ENCODE assay signal across 32 mouse cellular contexts in the genomic region with DNA sequence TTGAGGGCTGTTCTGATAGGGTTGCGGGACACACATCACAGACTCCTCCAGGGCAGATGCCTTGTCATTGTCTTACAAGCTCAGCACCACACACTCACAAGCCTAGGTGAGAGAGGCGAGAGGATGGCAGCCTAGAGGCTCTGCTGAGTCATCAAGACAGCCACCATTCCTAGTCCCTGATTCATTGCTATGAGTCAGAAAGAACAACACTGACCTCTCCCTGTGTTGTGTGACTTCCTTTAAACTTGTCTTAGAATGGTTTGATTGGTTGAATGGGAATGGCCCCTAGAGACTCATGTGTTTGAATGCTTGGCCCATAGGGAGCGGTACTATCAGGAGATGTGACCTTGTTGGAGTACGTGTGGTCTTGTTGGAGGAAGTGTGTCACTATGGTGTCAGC. TPM values are rescaled to one million over a fixed set of nuclear protein-coding genes. Genes with fewer than 3 reads are reported as not detected.
DNase-seq lines count a peak whose midpoint lies in the region; ATAC-seq and TF ChIP-seq lines count a peak whose summit lies in the region.
"Had no signal": no experiment of that assay in that cellular context is flagged by ENCODE, and none has a peak within 500 bp of the region (broad histone marks: within the 10 kb centered on the region; RNA-seq: fewer than 3 reads in every experiment).

No protein-coding gene starts in this region.

- no peaks in the 10 kb centered on the region for H3K9me3 ChIP-seq in CH12.LX (replicated peaks; ENCODE audit: low read length)
- H3K9me3 ChIP-seq in stomach, postnatal 0 days (ENCODE audit: control insufficient read depth, low read length) = no peaks in the 10 kb centered on the region
- H3K9me3 ChIP-seq in limb, embryonic 10.5 days (replicated peaks) = no peaks in the 10 kb centered on the region
- H3K9me3 ChIP-seq: forebrain, embryonic 10.5 days; heart, embryonic 12.5 days; kidney, embryonic 15.5 days; limb, embryonic 15.5 days; liver, embryonic 13.5 days; midbrain, embryonic 12.5 days; neural tube, embryonic 12.5 days had no signal

- H3K27me3 ChIP-seq in CH12.LX (replicated peaks) (no peaks in the 10 kb centered on the region), Patski (no peaks in the 10 kb centered on the region)
- no peaks in the 10 kb centered on the region for H3K27me3 ChIP-seq in stomach, postnatal 0 days (ENCODE audit: control insufficient read depth, insufficient read depth, low read length)
- no peaks in the 10 kb centered on the region for H3K27me3 ChIP-seq in limb, embryonic 10.5 days (ENCODE audit: low read depth, poor library complexity, severe bottlenecking)
- H3K27me3 ChIP-seq: heart, embryonic 12.5 days; kidney, embryonic 15.5 days; limb, embryonic 15.5 days; liver, embryonic 13.5 days; megakaryocyte, embryonic 14.5 days; midbrain, embryonic 12.5 days; neural tube, embryonic 12.5 days had no signal

- TF ChIP-seq EP300 in CH12.LX (IDR thresholded peaks at IDR 0.05; ENCODE audit: low read length) = no peak
- TF ChIP-seq EP300 in stomach, postnatal 0 days (optimal IDR thresholded peaks at IDR 0.05) = no peak

- WGBS in stomach, postnatal 0 days = 74% methylated on average over 4 of the region's 4 CpGs
- 83% methylated on average over 4 of the region's 4 CpGs for WGBS in limb, embryonic 10.5 days

- TF ChIP-seq POLR2A in CH12.LX (IDR thresholded peaks at IDR 0.05; ENCODE audit: low read depth, low read length) = no peak

- CTCF ChIA-PET in Patski (lab: Charles Lee) = interaction anchor here (1.6 kb wide), 1 partner anchor 10 kb away, joined by 7 read pairs; no protein-coding TSS in a partner anchor

- no peaks in the 10 kb centered on the region for H3K79me2 ChIP-seq in CH12.LX (replicated peaks; ENCODE audit: control insufficient read depth, extremely low read depth, insufficient read depth, poor library complexity, severe bottlenecking)

- H3K27ac ChIP-seq in CH12.LX (ENCODE audit: insufficient read depth, low read depth) = no peak overlapping the region
- H3K27ac ChIP-seq in stomach, postnatal 0 days (replicated peaks) = no peak overlapping the region
- no peak overlapping the region for H3K27ac ChIP-seq in limb, embryonic 10.5 days
- H3K27ac ChIP-seq: forebrain, embryonic 10.5 days; gastrocnemius, adult 2 months; hindbrain, embryonic 14.5 days; kidney, embryonic 15.5 days; limb, embryonic 15.5 days; liver, embryonic 13.5 days; midbrain, embryonic 12.5 days; neural tube, embryonic 12.5 days had no signal

- no peak overlapping the region for H3K4me3 ChIP-seq in CH12.LX (replicated peaks in 1 of 3; ENCODE audit: low read depth in 2 of 3, low read length in 2 of 3, poor library complexity in 1 of 3)
- H3K4me3 ChIP-seq in stomach, postnatal 0 days (ENCODE audit: low read depth, low read length) = no peak overlapping the region
- no peak overlapping the region for H3K4me3 ChIP-seq in limb, embryonic 10.5 days
- H3K4me3 ChIP-seq: forebrain, embryonic 10.5 days; gastrocnemius, adult 2 months; heart, embryonic 12.5 days; kidney, embryonic 15.5 days; limb, embryonic 15.5 days; liver, embryonic 13.5 days; megakaryocyte, embryonic 14.5 days; midbrain, embryonic 12.5 days; myocyte; neural tube, embryonic 12.5 days had no signal

- no peak overlapping the region for H3K4me2 ChIP-seq in CH12.LX (ENCODE audit: insufficient read depth, low read depth, poor library complexity, severe bottlenecking)
- no peak overlapping the region for H3K4me2 ChIP-seq in stomach, postnatal 0 days (replicated peaks; ENCODE audit: low read depth)
- H3K4me2 ChIP-seq: heart, embryonic 12.5 days; hindbrain, embryonic 14.5 days; kidney, embryonic 15.5 days; limb, embryonic 15.5 days; liver, embryonic 13.5 days; midbrain, embryonic 12.5 days; neural tube, embryonic 12.5 days had no signal

- POLR2A ChIA-PET in Patski (lab: Charles Lee) = no interaction called here

- TF ChIP-seq RAD21 in CH12.LX (IDR thresholded peaks at IDR 0.05; ENCODE audit: low read depth, low read length) = no peak; the same call in 1 of the 2 replicates

- dilution Hi-C loops in CH12.LX (cut with MboI; ENCODE audit: extremely low pct_ligation_motif_present, extremely low pct_unique_long_range_greater_than_20kb, low sequenced_read_pairs) = no loop called here

- TF ChIP-seq CTCF in CH12.LX (conservative IDR thresholded peaks at IDR 0.05 in 1 of 2, IDR thresholded peaks at IDR 0.05 in 1 of 2; ENCODE audit: low read depth in 2 of 2, low read length in 2 of 2) = no peak
- no peak for TF ChIP-seq CTCF in Patski (IDR thresholded peaks at IDR 0.05)
- TF ChIP-seq CTCF in stomach, postnatal 0 days (IDR thresholded peaks at IDR 0.05; ENCODE audit: low read depth) = no peak

- in situ Hi-C loops in CH12.LX (cut with MboI; ENCODE audit: low pct_ligation_motif_present, low pct_unique_long_range_greater_than_20kb, low sequenced_read_pairs) (no loop called here), Patski (cut with MboI; ENCODE audit: low pct_unique_long_range_greater_than_20kb) (no loop called here)

- no peak overlapping the region for H3K9ac ChIP-seq in CH12.LX (ENCODE audit: insufficient read depth, low read depth)
- no peak overlapping the region for H3K9ac ChIP-seq in stomach, postnatal 0 days (ENCODE audit: low read length)
- H3K9ac ChIP-seq: heart, embryonic 12.5 days; hindbrain, embryonic 14.5 days; kidney, embryonic 15.5 days; limb, embryonic 15.5 days; liver, embryonic 13.5 days; midbrain, embryonic 12.5 days; neural tube, embryonic 12.5 days had no signal

- DNase-seq in right cerebral cortex, adult 18-20 months = peak; percentile 9
- DNase-seq in right cerebral cortex, adult 2 months (ENCODE audit: low spot score in 2 of 2) = no peak
- DNase-seq in CH12.LX (ENCODE audit: extremely low read depth) (peak; percentile 34), Patski (ENCODE audit: low read depth, low spot score) (peak; percentile 50)
- DNase-seq in stomach, postnatal 0 days (ENCODE audit: low spot score) = no peak
- DNase-seq in testis, postnatal 10 days (ENCODE audit: low spot score) = no peak
- DNase-seq in limb, embryonic 10.5 days (ENCODE audit: low spot score) = no peak
- DNase-seq: cerebellum, adult 11-12 months; cerebellum, postnatal 14 days; gastrocnemius, adult 2 months; gastrocnemius, postnatal 36 days; heart, adult 18-20 months; heart, postnatal 4 days; kidney, postnatal 36 days; layer of hippocampus, postnatal 36 days; left cerebral cortex, postnatal 4 days; liver, embryonic 13.5 days; lung, adult 18-20 months; lung, postnatal 4 days; thymus, postnatal 25 days had no signal

- ATAC-seq in Patski = peak; percentile 95
- peak; percentile 81 for ATAC-seq in stomach, postnatal 0 days (ENCODE audit: low FRiP score, low TSS enrichment)
- ATAC-seq: forebrain, embryonic 16.5 days; intestine, postnatal 0 days; lung, postnatal 0 days had no signal

- H3K36me3 ChIP-seq in CH12.LX (replicated peaks in 1 of 2; ENCODE audit: control insufficient read depth in 1 of 2, insufficient read depth in 1 of 2, low read length in 1 of 2) = no peaks in the 10 kb centered on the region
- no peaks in the 10 kb centered on the region for H3K36me3 ChIP-seq in stomach, postnatal 0 days (ENCODE audit: control insufficient read depth, insufficient read depth, low read length)
- no peaks in the 10 kb centered on the region for H3K36me3 ChIP-seq in limb, embryonic 10.5 days
- H3K36me3 ChIP-seq: forebrain, embryonic 10.5 days; heart, embryonic 12.5 days; kidney, embryonic 15.5 days; limb, embryonic 15.5 days; liver, embryonic 13.5 days; midbrain, embryonic 12.5 days; neural tube, embryonic 12.5 days had no signal

- peaks cover 4 to 28% of the 10 kb centered on the region in 2 experiments for H3K4me1 ChIP-seq in CH12.LX (ENCODE audit: control insufficient read depth in 1 of 2, insufficient read depth in 2 of 2)
- H3K4me1 ChIP-seq in stomach, postnatal 0 days (replicated peaks; ENCODE audit: control insufficient read depth, insufficient read depth) = no peaks in the 10 kb centered on the region
- H3K4me1 ChIP-seq in limb, embryonic 10.5 days = no peaks in the 10 kb centered on the region
- H3K4me1 ChIP-seq: forebrain, embryonic 10.5 days; heart, embryonic 12.5 days; kidney, embryonic 15.5 days; limb, embryonic 15.5 days; liver, embryonic 13.5 days; megakaryocyte, embryonic 14.5 days; midbrain, embryonic 12.5 days; neural tube, embryonic 12.5 days had no signal

TF ChIP-seq in CH12.LX, 34 proteins besides CTCF, POLR2A, EP300 and RAD21:
- TF ChIP-seq USF2 (conservative IDR thresholded peaks at IDR 0.05; ENCODE audit: low read depth, low read length) (no peak), MAFK (IDR thresholded peaks at IDR 0.05; ENCODE audit: insufficient replicate concordance, low read length) (peak; percentile 76; the same call in 1 of the 2 replicates), BHLHE40 (IDR thresholded peaks at IDR 0.05; ENCODE audit: low read depth, low read length) (0 out of 2 replicates have a peak, but pooled peaks have one; percentile 8)

RNA-seq across cellular contexts. Expression of a gene that starts 20.7 kb away (rescaled TPM):
- total RNA-seq in CH12.LX (2012; rRNA removed) (0.29 and 0.47 TPM in 2 replicates), CH12.LX (2014; rRNA removed) (0.14 and 0.95 TPM in 2 replicates)
- polyA plus RNA-seq in CH12.LX (2012; ENCODE audit: insufficient read length, low read depth) (0.10 and 0.16 TPM in 2 replicates), Patski (2021) (0.23 TPM)
- polyA plus RNA-seq in stomach, postnatal 0 days (2015; fragmentation: Nextera tagmentation; extraction: Ambion mirVana) = 2.2 TPM in 2 replicates
- polyA plus RNA-seq in limb, embryonic 10.5 days (2016; fragmentation: Nextera tagmentation; extraction: Ambion mirVana) = 0.51 and 0.72 TPM in 2 replicates

Comparison
In these comparisons a context has a peak if more than half of its experiments do, and no peak if none do; other contexts are left out.
1. DNase-seq: peak in right cerebral cortex, adult 18-20 months (single experiment), CH12.LX (single experiment) and Patski (single experiment); none in right cerebral cortex, adult 2 months (0 of 2), stomach, postnatal 0 days (single experiment), testis, postnatal 10 days (single experiment) and limb, embryonic 10.5 days (single experiment).